Mouse (Mus musculus) mouse trophoblast stem cell (cell line): ENCODE data around the gene Sec14l4.
"Not testable (repeated sequence)": the region's sequence is repeated elsewhere in the genome, so short reads cannot be mapped to it uniquely, and the experiment has no call there.

Source experiments
- in situ Hi-C, 2 experiments: fragments of 300-500 bp; cut with MseI, MboI; formaldehyde crosslinking; loops; 2 replicates in 1 of 2; 3 replicates in 1 of 2; pipeline ENCODE4 v1.15.1; 2025

The Sec14l4 gene

DNA sequence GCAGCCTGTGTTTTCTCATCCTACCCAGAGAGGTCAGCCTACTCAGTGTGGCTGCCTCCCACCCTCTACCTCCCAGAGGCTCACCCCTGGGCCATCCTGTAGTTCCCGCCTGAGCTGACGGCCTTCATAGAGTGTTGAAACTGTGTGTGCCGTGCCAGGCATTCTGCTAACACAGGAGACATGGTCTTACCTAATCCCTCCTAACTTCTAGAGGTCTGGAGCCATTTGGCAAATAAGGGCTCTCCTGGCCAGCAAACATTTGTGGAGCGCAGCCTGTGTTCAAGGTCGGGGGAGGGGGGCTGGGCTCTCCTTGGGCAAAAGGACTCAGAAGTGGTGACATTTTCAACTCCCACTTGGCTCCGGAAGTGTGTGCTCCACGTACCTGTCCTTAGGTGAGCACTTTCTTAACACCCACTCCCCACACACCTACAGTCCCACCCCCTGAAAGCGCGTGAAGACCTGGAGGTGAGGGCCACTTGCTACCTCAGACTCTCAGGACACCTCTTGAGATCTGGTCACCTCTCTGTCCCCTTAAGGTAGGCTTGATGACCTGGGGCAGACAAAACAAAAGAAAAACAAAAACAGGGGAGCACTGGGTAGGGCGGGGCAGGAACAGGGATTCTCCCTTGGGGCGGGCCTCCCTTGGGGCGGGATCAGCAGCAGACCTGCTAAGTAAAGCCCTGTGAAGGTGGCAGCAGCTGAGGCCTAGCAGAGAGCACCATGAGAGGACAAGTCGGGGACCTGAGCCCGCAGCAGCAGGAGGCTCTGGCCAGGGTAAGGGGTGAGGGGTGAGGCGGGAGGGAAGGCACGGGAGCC, at the start of gene Sec14l4:
Sec14l4 (plus strand) TSS at position 337 of the 816 bp plus-strand sequence.
- in situ Hi-C loops, result no loop called here

DNA sequence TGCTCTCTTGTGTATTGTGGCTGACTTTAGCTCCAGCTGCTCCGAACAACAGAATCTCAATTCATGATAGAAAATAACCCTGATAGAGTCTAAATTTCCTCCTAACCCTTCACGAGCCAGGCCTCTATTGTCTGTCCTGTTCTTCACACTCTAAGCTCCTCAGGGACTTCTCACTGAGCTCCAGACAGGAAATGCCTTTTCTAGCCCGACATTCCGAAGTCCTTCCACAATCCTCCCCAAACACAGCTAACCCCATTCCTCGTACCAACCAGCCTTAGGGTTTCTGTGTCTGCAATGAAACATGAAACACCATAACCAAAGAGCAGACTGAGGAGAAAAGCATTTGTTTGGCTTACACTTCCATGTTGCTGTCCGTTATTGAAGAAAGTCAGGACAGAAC, 49.7 kb upstream of the Sec14l4 start:
- in situ Hi-C loops, result no loop called here

DNA sequence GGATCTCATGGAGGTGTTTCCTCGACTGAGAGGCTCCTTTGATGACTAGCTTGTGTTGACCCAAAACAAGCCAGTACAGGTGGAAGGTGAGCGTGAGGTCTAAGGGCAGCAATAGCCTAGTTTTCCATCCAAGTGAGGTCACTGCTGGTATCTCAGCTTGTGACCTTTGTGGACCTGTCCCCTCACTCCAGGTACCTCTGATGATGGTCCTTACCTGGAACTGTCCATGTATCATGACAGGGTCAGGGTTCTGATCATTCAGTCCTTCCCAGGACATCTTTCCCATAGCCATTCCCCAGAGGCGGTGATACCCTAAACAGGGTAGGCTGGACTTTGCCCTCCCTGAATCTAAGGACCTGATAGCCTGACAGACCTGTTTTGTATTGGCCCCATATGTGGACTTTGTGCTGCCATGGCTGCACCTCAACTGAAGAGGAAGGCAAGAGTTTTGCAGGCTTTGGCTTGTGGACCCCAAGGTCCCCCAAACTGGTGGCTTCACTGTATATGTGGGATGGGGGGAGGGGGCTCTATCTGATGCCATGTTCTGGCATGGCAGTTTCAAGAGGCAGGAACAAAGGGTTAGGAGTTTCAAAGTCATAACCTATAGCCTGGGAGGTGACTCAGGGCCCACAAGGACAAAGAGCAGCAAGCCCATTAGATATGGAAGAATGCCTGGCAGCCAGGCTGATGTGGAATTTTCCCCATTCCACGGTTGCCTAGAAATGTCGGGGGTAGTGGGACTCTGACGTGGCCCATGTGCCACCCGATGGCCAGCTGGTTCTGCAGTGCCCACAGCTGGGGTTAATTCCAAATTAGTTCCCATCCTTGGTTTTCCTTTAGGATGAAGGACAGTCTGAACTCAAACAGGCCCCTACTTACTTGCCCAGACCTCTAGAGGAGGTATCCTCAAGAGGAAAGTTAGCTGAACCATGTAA, 48.7 kb upstream of the Sec14l4 start:
- in situ Hi-C loops, result no loop called here

DNA sequence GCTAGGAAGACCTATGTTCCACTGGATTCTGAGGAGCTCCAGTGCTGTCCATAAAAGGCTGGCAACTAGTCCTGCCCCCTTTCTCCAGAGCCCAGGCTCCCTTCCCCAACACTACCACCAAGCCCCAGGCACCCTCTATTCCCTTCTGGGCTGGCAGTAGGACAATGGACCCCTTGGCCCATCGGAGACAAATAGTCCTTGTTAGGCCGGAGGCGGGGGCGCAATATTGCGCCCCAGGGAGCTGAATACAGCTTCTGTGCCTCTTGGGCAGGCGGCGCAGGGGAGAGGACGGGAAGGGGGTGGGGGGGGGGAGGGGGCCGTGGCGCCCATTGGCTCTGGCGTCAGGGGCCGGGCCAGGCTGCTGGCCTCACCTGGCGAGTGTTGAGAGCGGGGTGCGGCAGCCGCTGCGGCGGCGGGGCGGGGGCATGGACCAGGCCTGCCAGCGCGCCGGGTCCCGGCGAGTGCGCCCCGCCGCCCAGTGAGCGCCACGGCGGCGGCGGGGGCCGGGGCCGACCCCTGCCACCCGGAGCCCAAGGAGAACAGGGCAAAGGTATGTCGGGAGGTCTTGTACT, 47.9 kb upstream of the Sec14l4 start, which contains the start of gene Gal3st1:
Gal3st1 (plus strand) TSS at position 346 of the 572 bp plus-strand sequence.
- in situ Hi-C loops, result no loop called here

DNA sequence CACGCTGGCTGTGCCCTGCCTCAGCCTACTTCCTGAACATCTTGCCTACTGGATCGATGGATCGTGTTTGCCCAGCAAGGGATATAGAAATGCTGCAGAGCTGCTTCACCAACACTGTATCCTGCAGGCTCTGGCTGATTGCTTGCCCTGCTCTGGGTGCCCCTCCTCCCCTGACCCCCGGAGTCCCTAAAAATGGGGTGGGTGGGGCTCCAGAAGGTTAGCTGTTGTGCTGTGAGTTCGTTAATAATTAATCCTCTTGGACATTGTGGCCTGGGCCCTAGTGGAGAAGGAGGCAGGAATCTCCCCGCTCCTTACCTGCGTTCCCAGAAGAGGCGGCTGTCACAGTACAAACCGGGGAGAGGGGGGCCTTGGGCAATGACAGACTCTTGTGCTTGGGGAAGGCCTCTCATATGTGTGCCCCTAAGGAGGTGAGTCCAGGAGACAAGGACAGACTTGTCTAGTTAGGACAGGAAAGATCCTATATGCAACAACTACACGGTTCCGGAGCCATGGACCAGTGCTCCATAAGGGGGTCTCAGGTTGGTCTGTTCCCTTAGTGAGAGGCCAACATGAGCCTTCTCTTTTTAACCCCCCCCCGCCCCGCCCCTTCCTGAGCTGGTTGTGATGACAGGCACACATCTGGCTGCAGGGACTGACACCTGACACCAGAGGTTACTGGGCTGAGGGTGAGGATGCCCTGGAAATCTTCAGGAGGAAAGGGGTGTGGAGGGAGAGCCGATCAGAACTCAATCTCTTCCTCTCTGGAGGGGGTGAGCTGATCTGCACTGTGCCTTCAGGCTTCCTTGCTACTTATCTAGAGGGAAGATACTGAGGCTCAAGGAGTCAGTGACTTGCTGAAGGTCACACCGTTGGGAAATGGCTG, 47.2 kb upstream of the Sec14l4 start:
- in situ Hi-C loops, result no loop called here

DNA sequence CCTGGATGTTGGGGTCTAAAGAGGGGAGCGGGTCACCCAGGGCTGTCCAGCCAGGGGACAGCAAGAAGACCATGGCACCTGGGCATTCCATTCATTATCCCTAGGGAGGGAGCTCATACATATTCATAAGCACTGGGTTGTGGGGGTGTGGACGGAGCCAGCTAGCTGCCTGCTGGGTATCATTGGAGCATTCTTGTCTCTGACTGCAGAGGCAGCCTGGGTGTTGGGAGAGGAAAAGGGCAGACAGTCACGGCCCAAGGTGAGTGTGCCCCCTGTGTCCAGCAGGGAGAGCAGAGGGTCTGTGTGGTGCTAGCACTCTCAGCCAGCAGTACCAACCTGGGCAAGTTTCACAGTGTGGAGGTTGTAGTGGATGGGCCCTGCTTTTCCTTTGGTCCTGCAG, 41.5 kb upstream of the Sec14l4 start:
- in situ Hi-C loops, result no loop called here

DNA sequence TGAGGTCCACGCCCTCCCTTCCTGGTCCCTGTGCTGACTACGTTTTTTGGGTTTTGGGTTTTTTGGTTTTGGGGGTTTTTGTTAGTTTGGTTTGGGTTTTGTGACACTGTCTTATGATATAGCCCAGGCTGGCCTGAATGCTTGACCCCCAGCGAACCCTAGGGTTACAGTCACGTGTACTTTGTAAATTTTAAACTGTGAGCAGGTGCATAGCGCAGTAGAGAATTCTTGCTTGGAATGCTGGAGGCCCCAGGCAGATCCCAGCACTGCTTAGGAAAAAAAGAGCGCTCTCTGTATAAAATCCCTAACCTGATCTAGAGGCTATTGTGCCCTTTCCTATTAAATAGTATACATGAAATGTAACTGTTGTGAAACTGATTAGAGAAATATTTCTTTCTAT, 38.1 kb upstream of the Sec14l4 start:
- in situ Hi-C loops, result no loop called here

DNA sequence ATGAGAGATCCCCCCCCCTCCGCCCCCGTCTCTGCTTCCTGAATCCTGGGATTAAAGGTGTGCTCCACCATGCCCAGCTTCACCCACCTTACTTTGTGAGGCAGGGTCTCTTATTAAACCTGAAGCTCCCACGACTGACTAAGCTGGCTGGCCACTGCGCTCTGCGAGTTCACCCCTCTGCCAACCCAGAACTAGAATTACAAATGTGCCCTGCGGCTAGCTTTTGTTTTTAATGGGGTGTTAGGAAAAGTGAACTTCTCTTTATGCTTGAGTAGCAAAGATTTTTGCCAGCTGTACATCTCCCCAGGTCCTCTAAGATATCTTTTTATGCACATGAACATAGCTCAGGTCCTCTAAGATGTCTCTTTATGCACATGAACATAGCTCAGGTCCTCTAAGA, 37.3 kb upstream of the Sec14l4 start:
- in situ Hi-C loops, result no loop called here

DNA sequence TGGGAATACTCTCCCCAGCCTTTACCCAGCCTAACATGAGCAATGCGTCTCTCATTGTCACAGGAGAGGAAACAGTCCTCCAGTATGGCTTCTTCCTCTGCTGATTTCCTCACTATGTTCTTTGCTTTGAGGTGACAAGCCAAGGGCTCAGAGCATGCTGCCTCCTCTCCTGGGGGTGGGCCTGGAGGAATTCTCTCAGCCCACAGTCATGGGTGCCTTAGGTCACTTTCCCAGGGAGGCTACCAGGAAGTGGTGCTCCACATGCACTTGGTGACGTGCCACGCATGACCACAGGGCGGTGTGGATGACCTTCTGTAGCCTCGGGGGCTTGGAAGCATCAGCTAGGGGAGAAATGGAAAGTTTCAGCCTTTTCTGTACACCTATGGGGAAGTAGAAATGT, 35.8 kb upstream of the Sec14l4 start:
- in situ Hi-C loops, result no loop called here

DNA sequence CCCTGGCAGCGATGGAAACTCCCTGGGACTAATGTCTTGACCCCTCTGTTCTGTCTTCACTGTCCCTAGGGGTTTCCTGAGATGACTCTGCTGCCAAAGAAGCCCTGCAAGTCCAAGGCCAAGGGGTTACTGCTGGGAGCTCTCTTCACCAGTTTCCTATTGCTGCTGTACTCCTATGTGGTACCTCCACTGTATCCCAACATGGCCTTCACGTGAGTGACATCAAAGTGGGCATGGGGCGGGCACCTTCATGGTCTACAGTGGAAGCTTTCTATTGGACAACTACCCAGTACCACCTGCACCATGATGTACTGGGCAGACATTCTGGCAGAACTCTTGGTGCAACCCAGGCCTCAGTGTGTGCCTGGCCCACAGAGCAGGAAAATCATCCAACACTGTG, 34.4 kb upstream of the Sec14l4 start:
- in situ Hi-C loops, result no loop called here

DNA sequence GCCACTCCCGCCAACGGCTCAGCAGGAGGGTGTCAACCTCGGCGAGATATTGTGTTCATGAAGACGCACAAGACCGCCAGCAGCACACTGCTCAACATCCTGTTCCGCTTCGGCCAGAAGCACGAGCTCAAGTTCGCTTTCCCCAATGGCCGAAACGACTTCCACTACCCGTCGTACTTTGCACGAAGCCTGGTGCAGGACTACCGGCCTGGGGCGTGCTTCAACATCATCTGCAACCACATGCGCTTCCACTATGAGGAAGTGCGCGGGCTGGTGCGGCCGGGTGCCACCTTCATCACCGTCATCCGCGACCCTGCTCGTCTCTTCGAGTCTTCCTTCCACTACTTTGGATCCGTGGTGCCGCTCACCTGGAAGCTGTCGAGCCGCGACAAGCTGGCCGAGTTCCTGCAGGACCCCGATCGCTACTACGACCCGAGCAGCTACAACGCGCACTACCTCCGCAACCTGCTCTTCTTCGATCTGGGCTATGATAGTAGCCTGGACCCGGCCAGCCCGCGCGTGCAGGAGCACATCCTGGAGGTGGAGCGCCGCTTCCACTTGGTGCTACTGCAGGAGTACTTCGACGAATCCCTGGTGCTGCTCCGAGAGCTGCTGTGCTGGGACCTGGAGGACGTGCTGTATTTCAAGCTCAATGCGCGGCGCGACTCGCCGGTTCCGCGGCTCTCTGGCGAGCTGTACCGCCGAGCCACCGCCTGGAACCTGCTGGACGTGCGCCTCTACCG, 33.1 kb upstream of the Sec14l4 start:
- in situ Hi-C loops, result no loop called here

DNA sequence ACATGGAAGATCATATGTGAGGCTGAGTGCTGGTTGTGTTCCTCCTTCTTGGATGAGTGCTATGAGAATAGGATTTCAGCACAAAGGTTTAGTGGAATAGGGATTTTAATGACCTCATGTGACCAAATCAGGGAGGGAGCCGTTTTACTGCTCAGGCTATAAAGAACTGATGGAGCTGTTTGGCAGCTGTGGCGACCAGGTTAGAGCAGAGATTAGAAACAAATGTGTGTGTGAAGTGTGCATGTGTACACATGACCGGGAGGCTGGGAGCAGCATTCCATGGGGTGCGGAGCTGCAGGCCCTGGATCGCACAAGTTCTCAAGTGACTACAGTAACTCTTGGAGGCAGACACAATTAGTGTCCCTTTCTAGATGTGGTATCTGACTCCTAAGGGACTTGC, 31.7 kb upstream of the Sec14l4 start:
- in situ Hi-C loops, result no loop called here

DNA sequence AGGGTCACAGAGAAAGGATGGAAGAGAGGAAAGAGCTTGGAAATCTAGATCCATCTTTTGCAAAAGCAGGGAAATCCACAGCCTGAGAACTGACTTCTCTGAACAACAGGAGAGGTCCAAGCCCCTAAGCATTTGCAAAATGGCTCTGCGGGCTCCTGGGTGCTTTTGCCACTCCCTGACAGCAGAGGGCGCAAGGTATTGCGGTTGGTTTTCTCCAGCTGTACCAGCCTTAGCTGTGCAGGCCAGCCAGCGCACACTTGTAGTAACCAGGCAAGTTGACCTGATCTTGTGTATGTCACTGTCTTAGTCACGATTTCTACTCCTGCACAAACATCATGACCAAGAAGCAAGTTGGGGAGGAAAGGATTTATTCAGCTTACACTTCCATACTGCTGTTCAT, 29.7 kb upstream of the Sec14l4 start:
- in situ Hi-C loops, result no loop called here

DNA sequence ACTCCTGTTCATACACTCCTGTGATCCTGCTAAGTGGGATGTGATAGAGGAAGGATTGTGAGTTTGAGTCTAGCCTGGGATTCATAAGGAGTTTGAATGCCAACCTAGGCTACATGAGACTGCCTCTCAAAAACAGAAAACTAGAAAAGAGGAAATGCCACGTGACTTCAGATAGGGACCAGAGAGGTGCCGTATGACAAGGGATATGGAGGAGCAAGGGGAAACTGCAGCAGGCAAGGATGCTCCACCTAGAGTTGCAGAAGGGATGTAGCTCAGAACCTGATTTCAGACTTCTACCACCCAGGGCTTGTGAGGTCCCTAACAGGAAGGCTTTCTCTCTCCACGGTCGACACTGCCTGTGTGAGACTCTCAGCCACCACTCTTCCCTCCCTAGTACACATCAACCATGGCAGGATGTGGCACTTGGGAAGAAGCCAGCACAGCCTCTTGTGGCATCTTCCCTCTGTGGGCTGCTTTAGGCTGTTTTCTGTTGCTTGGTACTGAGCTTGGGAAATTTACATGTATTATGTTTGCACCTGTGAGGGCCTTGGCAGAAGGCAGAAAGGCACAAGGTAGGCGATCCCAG, 25.9 kb upstream of the Sec14l4 start:
- in situ Hi-C loops, result no loop called here

DNA sequence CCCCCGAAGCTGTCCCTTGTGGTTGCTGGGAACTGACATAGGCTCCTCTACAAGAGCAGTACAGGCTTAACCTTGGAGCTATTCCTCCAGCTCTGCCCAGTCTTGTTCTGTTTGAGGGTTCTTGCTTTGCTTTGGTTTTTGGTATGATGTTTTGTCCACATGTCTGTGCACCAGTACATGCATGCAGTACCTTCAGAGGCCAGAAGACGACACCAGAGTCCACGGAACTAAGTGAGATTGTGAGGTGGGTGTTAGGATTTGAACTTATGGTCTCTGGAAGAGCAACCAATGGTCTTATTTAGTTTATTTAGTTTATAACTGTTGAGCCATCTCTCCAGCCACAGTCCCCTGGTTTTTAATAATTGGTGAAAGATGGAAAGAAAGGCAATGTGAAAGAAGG, 24.8 kb upstream of the Sec14l4 start:
- in situ Hi-C loops, result no loop called here

DNA sequence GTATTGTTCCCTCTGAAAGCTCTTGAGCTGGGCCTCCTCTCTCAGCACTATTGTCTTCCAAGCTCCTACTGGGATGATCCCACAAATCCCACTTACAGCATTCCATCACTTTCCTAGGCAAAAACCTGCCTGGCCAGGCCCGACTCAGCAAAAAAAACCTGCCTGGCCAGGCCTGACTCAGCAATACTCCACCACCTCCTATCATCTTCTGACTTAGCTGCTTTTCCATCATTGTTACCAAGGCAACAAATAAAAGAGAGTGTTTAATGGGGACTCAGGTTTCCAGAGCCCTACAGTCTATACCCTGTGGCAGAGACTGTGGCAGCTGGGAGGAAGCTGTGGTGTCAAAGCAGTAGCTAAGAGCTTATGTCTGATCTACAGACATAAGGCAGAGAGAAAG, 18.6 kb upstream of the Sec14l4 start:
- in situ Hi-C loops, result loop anchor here (5.0 kb wide), 1 partner anchor 65 kb away; no protein-coding TSS in a partner anchor

DNA sequence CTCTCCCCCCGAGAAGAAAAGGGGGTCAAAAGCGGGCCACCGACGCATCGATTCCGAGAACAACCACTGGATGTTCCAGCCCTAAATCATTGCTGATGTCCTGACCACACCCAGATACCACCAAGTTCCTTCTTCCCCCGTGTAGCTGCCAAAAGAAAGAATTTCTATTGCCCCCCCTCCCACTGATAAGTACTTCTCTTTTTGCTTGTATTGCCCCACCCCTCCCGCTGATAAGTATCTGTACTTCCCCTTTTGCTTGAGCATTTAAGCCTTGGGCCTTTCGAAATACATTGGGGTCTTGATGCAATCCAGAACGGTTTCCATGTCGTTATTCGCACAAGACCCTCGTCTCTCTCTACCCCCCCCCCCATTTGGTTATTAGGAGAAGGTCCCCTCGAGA, 15.5 kb upstream of the Sec14l4 start:
- in situ Hi-C loops, result not testable (repeated sequence)

DNA sequence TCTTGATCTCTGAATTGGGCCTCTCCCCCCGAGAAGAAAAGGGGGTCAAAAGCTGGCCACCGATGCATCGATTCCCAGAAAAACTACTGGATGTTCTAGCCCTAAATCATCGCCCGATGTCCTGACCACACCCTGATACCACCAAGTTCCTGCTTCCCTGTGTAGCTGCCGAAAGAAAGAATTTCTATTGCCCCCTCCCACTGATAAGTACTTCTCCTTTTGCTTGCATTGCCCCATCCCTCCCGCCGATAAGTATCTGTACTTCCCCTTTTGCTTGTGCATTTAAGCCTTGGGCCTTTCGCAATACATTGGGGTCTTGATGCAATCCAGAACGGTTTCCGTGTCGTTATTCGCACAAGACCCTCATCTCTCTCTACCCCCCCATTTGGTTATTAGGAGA, 9.2 kb upstream of the Sec14l4 start:
- in situ Hi-C loops, result not testable (repeated sequence)

DNA sequence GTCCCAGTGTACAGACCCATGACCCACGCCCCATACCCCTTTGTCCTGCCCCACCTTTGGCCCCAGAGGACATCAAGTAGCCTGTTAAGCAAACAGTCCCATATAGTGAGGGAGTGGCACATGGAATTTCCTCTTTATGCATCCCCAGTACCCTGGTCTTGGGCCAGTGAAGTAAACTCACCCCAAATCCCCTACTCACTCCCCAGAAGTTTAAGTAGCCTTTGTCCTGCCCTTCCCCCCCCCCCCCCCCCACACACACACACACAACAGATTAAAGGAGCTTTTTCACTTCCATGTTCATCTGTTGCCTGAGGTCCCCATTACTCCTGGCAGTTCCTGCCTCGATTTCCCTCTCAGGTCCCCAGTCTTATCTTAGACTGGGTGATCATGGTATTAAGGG, 7.9 kb upstream of the Sec14l4 start:
- in situ Hi-C loops, result no loop called here

DNA sequence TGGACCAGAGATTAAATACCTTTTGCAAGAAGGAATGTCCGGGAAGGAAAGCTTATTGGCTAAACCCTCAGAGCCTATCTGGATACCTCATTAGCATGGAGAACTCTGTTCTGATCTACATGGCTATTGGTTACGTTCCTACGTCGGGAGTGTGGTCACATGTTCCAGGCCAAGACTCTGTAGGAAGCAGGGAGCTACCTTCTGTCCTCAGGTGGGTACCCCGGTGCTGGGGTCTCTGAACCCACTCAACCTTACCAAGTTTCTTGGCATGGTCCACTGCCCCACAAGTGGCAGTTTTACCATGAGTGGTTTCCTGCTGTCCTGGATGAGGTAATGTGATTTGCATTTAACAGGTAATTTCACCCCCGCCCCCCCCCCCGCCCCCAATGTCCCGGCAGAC, 4.2 kb upstream of the Sec14l4 start:
- in situ Hi-C loops, result no loop called here
